Mouse (Mus musculus): ENCODE measurements around the gene Rgs18. TPM values are rescaled to one million over a fixed set of nuclear protein-coding genes. Genes with fewer than 3 reads are reported as not detected.

Gene Rgs18
- under 1 TPM; 0.16 to 0.28 TPM for total RNA-seq (2021)

DNA sequence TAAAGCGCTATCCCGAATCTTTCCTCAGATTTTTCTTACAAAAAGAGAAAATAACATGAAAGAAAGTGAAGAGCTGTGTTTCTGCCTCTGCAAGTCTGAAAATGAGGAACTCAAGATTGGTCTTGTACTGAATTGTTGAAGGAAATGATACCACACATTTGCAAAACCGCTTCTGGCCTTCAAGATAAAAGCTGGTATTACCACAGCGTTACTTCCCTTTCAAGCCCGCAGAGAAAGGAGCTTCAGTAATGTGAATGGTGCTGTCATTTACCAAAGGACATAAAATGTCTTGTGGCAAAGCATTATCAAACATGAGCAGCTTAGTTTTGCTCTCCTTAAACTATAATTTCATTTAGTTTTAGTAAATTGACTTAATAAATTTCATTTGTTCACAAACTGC, at the start of gene Rgs18:
Gene Rgs18 (minus strand): TSS at position 105 of the 400 bp plus-strand sequence.
- intact Hi-C loops (cut with DNase I): no loop called here
- no peak for DNase-seq (ENCODE audit: low spot score in 2 of 2)

DNA sequence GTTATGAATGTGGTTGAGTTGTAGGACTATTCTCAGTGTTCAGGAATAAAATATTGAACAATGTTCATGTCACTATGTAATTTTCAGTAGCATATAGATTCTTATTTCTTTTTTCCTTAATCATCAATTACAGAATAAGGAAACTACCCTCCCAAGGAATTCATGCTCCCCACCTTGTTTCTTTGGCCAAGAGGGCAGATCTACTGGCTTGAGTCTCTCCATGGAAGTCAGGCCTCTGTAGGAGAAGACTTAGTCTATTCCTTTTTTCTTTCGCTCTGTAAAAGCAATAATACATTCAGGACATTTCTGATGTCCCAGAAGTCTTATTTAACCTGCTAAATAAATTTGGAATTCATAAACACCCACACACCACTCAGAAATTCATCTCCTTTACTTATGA, 841 bp downstream of the Rgs18 start:
- no peak for DNase-seq (ENCODE audit: low spot score in 2 of 2)
- intact Hi-C loops (cut with DNase I): no loop called here

DNA sequence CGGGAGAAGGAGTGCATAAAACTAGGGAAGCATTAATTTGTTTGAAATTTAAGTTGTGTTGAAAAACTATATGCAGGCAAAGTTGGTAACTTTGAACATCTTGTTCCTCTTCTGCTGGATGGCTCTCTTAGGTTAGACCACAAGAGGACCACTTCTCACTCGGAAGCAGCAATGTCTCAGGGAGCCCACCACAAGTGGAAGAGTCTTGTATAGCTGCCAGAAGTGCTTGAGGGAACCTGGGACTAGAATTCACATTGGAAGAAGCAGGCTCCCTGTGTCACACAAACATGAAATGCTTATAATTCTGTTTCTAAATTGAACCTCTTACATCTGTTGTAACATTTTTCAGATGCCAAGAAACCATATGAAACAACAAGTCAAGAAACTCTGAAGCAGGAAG, 9.0 kb downstream of the Rgs18 start:
- DNase-seq (ENCODE audit: low spot score in 2 of 2): no peak
- intact Hi-C loops (cut with DNase I): no loop called here

DNA sequence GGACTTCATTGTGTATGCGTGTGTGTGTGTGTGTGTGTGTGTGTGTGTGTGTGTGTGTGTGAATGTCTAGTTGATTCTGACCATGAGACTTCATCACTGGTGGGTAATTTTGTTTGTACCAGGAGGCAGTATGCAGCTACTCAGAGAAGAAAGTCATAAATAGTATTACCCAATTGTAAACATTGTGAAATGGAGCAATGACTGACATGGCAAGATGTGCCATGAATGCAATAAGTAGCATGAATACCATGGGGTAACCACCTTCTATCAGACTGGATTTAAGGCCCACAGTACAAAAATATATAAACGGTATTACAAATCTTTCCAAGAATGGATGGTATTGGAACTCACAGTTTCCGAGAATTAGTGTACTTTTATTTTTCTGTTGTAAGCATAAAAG, 14.4 kb downstream of the Rgs18 start:
- no peak for DNase-seq (ENCODE audit: low spot score in 2 of 2)

DNA sequence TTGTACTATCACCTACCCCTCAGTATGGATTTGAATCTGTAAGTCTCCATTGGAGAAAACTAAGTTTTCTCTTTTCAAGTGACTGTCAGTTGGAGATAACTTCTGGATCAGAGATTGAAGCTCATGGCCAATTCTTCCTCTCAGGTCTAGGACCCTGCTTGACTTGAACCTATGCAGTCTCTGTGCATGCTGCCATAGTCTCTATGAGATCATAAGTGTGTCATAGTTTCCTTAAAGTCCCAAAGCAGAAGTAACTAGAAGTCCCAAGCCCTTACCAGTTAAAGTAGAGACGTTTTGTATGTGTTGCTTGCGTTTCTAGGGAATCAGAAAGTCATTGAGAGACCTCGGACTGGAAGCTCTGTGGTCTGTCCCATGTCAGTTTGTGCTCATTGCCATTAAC, 24.5 kb downstream of the Rgs18 start:
- intact Hi-C loops (cut with DNase I): no loop called here
- no peak for DNase-seq (ENCODE audit: low spot score in 2 of 2)

More for the DNA sequence above, 14.4 kb downstream of the Rgs18 start:
- intact Hi-C loops (cut with DNase I): no loop called here

DNA sequence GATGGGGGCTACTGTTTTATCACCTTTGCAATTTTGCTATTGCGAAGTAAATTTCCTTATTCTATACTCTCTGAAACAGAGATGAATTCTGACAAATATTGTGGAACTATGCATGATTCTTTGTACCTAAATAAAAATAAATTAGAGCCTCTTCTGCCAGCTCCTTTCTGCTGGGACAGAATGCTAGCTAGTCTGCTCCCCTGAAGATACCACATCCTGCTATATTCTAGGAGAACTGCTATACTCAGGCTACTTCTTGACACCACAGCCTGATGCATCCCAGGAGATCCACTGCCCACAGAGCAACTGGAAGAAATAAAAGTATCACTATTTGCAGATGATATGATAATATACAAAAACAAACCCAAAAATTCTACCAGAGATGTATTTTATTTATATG, 29.1 kb downstream of the Rgs18 start:
- intact Hi-C loops (cut with DNase I): no loop called here
- peak in 1 of 2 experiments; percentile 51 for DNase-seq (ENCODE audit: low spot score in 2 of 2)

DNA sequence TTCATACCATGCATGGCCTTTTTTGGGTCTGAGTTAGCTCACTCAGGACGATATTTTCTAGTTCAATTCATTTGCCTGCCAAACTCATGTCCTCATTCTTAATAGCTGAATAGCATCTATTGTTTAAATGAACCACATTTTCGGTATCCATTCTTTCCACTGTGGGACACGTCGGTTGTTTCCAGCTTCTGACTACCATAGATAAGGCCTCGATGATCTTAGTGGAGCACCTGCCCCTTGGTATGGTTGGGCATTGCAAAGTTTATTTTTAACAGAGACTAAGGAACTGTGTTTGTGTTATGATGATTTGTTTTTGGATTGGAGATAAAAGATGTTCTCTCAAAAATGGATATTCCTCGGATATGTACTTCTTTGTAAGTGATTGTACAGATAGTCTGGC, 37.5 kb downstream of the Rgs18 start:
- DNase-seq (ENCODE audit: low spot score in 2 of 2): no peak
- intact Hi-C loops (cut with DNase I): no loop called here

DNA sequence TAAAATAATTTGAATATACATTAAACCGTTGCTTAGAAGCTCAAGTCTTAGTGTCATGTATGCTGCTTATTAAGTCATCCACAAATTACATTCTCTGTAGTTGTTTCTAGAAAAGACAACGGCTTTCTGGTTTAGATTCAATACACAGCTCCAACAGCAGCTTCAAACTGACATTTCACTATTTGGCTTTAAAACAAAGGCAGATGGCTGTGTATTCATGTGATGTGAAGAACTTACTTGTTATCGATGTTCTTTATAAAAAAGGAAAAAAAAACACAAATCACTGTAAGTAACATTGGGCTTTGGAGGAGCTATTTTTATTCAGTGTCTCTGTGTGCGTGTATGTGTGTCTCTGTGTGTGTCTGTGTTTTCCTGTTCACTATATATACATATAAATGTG, 54.5 kb downstream of the Rgs18 start:
- DNase-seq (ENCODE audit: low spot score in 2 of 2): no peak
- intact Hi-C loops (cut with DNase I): no loop called here

DNA sequence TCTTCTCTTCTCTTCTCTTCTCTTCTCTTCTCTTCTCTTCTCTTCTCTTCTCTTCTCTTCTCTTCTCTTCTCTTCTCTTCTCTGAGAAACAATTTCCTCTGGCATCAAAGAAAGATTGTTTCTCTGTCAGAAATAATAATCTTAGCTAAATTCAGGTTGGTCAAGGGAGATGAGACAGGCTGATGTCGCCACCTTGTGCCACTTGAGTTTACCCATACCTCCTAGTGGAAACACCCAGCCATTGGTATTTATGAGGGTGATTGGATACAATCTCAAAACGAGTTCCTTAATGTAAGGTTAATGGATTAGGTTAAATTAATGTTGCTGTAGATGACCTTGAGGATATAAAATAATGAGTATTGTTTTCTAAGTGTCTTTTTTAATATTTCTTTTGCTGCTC, 70.9 kb downstream of the Rgs18 start:
- intact Hi-C loops (cut with DNase I): no loop called here
- no peak for DNase-seq (ENCODE audit: low spot score in 2 of 2)

Other genes starting within 250 kb of the Rgs18 start
- not detected for gene Rgs21, start 207.8 kb downstream of the Rgs18 start, total RNA-seq (2021)